Mouse (Mus musculus): ENCODE data around the gene Adamts2. TPM values are rescaled to one million over a fixed set of nuclear protein-coding genes. Genes with fewer than 3 reads are reported as not detected.

Adamts2 gene
- total and polyA plus RNA-seq, 3 experiments, result 8.0 to 14.4 (median 10.6) TPM

GRCm38 (mm10) chr11:50841023-50841735 is 239.3 kb downstream of the Adamts2 start, which contains the start of gene Zfp879:
Zfp879 (minus strand) TSS chr11:50841552.
- intact Hi-C loops (cut with DNase I), result loop anchor here (5.0 kb wide), 1 partner anchor 76 kb away; the partner anchor contains the start of gene Zfp2
- 15% methylated on average over 22 of the region's 22 CpGs for WGBS
- H3K79me2 ChIP-seq (replicated peaks; ENCODE audit: control insufficient read depth, insufficient read depth, low read length), result no peaks in the 10 kb centered on the region
- peak within 1 kb of the TSS; percentile 49 for H3K4me3 ChIP-seq
- no peaks in the 10 kb centered on the region for H3K36me3 ChIP-seq (ENCODE audit: control insufficient read depth, insufficient read depth, low read length)
- DNase-seq, result peak; percentile 86 to 90
- no peaks in the 10 kb centered on the region for H3K4me1 ChIP-seq (ENCODE audit: control insufficient read depth, insufficient read depth, low read length)
- TF ChIP-seq EP300 (IDR thresholded peaks at IDR 0.05; ENCODE audit: insufficient read depth, low read depth, low read length), result no peak
- TF ChIP-seq CTCF (IDR thresholded peaks at IDR 0.05), result no peak
- TF ChIP-seq POLR2A (IDR thresholded peaks at IDR 0.05; ENCODE audit: insufficient read depth, low read depth, low read length), result peak; percentile 61
- peak within 1 kb of the TSS; percentile 63 for H3K9ac ChIP-seq (ENCODE audit: low read depth, low read length)
- H3K27ac ChIP-seq, result peak within 1 kb of the TSS; percentile 62
- H3K27me3 ChIP-seq (ENCODE audit: control insufficient read depth, insufficient read depth, low read length), result no peaks in the 10 kb centered on the region

- no peaks in the 10 kb centered on the region for H3K4me1 ChIP-seq (ENCODE audit: control insufficient read depth, insufficient read depth, low read length)
- no peak for DNase-seq
- H3K27ac ChIP-seq, result no peak overlapping the region
- 85% methylated on average over 3 of the region's 3 CpGs for WGBS
- H3K27me3 ChIP-seq (ENCODE audit: control insufficient read depth, insufficient read depth, low read length), result peaks cover 3% of the 10 kb centered on the region
- intact Hi-C loops (cut with DNase I), result no loop called here
- no peaks in the 10 kb centered on the region for H3K79me2 ChIP-seq (replicated peaks; ENCODE audit: control insufficient read depth, insufficient read depth, low read length)
- TF ChIP-seq POLR2A (IDR thresholded peaks at IDR 0.05; ENCODE audit: insufficient read depth, low read depth, low read length) (no peak), CTCF (IDR thresholded peaks at IDR 0.05) (no peak), EP300 (IDR thresholded peaks at IDR 0.05; ENCODE audit: insufficient read depth, low read depth, low read length) (no peak)
- H3K36me3 ChIP-seq (ENCODE audit: control insufficient read depth, insufficient read depth, low read length), result no peaks in the 10 kb centered on the region
- H3K4me3 ChIP-seq, result no peak overlapping the region
- H3K9ac ChIP-seq (ENCODE audit: low read depth, low read length), result no peak overlapping the region
These were observed 244.1 kb downstream of the Adamts2 start for GRCm38 (mm10) chr11:50845951-50846350.

- no peak overlapping the region for H3K9ac ChIP-seq (ENCODE audit: low read depth, low read length)
- no peak overlapping the region for H3K27ac ChIP-seq
- no peak overlapping the region for H3K4me3 ChIP-seq
- no peak for DNase-seq
- TF ChIP-seq CTCF (IDR thresholded peaks at IDR 0.05) (peak; percentile 35), EP300 (IDR thresholded peaks at IDR 0.05; ENCODE audit: insufficient read depth, low read depth, low read length) (no peak)
- no peaks in the 10 kb centered on the region for H3K4me1 ChIP-seq (ENCODE audit: control insufficient read depth, insufficient read depth, low read length)
- H3K79me2 ChIP-seq (replicated peaks; ENCODE audit: control insufficient read depth, insufficient read depth, low read length), result no peaks in the 10 kb centered on the region
- H3K36me3 ChIP-seq (ENCODE audit: control insufficient read depth, insufficient read depth, low read length), result no peaks in the 10 kb centered on the region
- intact Hi-C loops (cut with DNase I), result no loop called here
- WGBS, result 74% methylated on average over 5 of the region's 5 CpGs
- H3K27me3 ChIP-seq (ENCODE audit: control insufficient read depth, insufficient read depth, low read length), result peaks cover 7% of the 10 kb centered on the region
These were observed 245.2 kb downstream of the Adamts2 start for GRCm38 (mm10) chr11:50847047-50847446.

GRCm38 (mm10) chr11:50848520-50849137 is 246.7 kb downstream of the Adamts2 start:
- intact Hi-C loops (cut with DNase I), result no loop called here
- 16% methylated on average over 3 of the region's 3 CpGs for WGBS
- Histone ChIP-seq H3K27me3 (ENCODE audit: control insufficient read depth, insufficient read depth, low read length) (peaks cover 7% of the 10 kb centered on the region), H3K9ac (ENCODE audit: low read depth, low read length) (no peak overlapping the region), H3K4me3 (no peak overlapping the region), H3K27ac (no peak overlapping the region), H3K4me1 (ENCODE audit: control insufficient read depth, insufficient read depth, low read length) (no peaks in the 10 kb centered on the region), H3K79me2 (replicated peaks; ENCODE audit: control insufficient read depth, insufficient read depth, low read length) (no peaks in the 10 kb centered on the region), H3K36me3 (ENCODE audit: control insufficient read depth, insufficient read depth, low read length) (no peaks in the 10 kb centered on the region)
- TF ChIP-seq CTCF (IDR thresholded peaks at IDR 0.05), result no peak
- TF ChIP-seq EP300 (IDR thresholded peaks at IDR 0.05; ENCODE audit: insufficient read depth, low read depth, low read length), result no peak
- no peak for TF ChIP-seq POLR2A (IDR thresholded peaks at IDR 0.05; ENCODE audit: insufficient read depth, low read depth, low read length)
- DNase-seq, result no peak

- TF ChIP-seq EP300 (IDR thresholded peaks at IDR 0.05; ENCODE audit: insufficient read depth, low read depth, low read length) (no peak), CTCF (IDR thresholded peaks at IDR 0.05) (no peak), POLR2A (IDR thresholded peaks at IDR 0.05; ENCODE audit: insufficient read depth, low read depth, low read length) (no peak)
- Histone ChIP-seq H3K79me2 (replicated peaks; ENCODE audit: control insufficient read depth, insufficient read depth, low read length) (no peaks in the 10 kb centered on the region), H3K9ac (ENCODE audit: low read depth, low read length) (no peak overlapping the region), H3K4me1 (ENCODE audit: control insufficient read depth, insufficient read depth, low read length) (no peaks in the 10 kb centered on the region), H3K36me3 (ENCODE audit: control insufficient read depth, insufficient read depth, low read length) (no peaks in the 10 kb centered on the region), H3K4me3 (no peak overlapping the region), H3K27me3 (ENCODE audit: control insufficient read depth, insufficient read depth, low read length) (peaks cover 7% of the 10 kb centered on the region), H3K27ac (no peak overlapping the region)
- no peak for DNase-seq
- intact Hi-C loops (cut with DNase I), result no loop called here
- WGBS, result 2% methylated on average over 10 of the region's 10 CpGs
These were observed 247.4 kb downstream of the Adamts2 start for GRCm38 (mm10) chr11:50849310-50849709.

GRCm38 (mm10) chr11:50850177-50850735 is 248.4 kb downstream of the Adamts2 start, which contains the start of gene Grm6:
Grm6 (plus strand) TSS chr11:50850685.
- no peak for DNase-seq
- no peak within 1 kb of the TSS for H3K9ac ChIP-seq (ENCODE audit: low read depth, low read length)
- intact Hi-C loops (cut with DNase I), result no loop called here

More at GRCm38 (mm10) chr11:50850177-50850735, 248.4 kb downstream of the Adamts2 start, which contains the start of gene Grm6:
- Histone ChIP-seq H3K36me3 (ENCODE audit: control insufficient read depth, insufficient read depth, low read length) (no peaks in the 10 kb centered on the region), H3K27ac (no peak within 1 kb of the TSS), H3K79me2 (replicated peaks; ENCODE audit: control insufficient read depth, insufficient read depth, low read length) (no peaks in the 10 kb centered on the region), H3K4me3 (peak within 1 kb of the TSS; percentile 36), H3K4me1 (ENCODE audit: control insufficient read depth, insufficient read depth, low read length) (no peaks in the 10 kb centered on the region), H3K27me3 (ENCODE audit: control insufficient read depth, insufficient read depth, low read length) (peaks cover 7% of the 10 kb centered on the region)
- TF ChIP-seq POLR2A (IDR thresholded peaks at IDR 0.05; ENCODE audit: insufficient read depth, low read depth, low read length), result no peak
- TF ChIP-seq CTCF (IDR thresholded peaks at IDR 0.05), result no peak
- TF ChIP-seq EP300 (IDR thresholded peaks at IDR 0.05; ENCODE audit: insufficient read depth, low read depth, low read length), result no peak
- 2% methylated on average over 11 of the region's 11 CpGs for WGBS
